ENCODE assay signal across 9 mouse cellular contexts in the genomic region with DNA sequence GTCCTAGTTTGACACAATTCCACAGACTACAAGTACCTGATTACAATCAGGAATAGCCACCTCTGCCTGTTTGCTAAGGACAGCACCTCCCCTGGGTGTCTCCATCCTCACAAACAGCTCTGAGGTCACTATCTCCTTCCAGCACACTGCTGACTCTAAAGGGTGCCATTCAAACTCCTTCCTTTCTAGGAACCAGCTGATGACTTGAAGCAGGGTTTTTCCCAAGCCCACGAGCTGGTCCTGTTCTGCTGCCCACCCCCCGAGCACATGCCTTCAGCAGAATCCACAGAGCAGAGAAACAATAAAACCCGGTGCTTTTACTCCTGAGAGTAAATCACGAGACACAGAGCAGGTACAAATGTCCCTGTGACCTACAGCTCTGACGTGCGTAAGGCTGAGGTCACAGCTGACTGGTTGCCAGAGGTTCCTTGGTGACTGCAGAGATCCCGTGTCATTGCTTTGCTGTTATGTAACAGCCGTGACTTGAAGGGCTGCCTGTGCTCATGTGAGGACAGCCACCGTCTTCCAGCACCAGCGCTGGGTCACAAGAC.
A peak's percentile ranks its signal among the peaks of the same experiment; 100 is the strongest.
DNase-seq lines count a peak whose midpoint lies in the region; TF ChIP-seq lines count a peak whose summit lies in the region.
"Had no signal": no experiment of that assay in that cellular context is flagged by ENCODE, and none has a peak within 500 bp of the region (broad histone marks: within the 10 kb centered on the region; RNA-seq: fewer than 3 reads in every experiment).

No protein-coding gene starts in this region.

- peak overlapping the region; percentile 7; the same call in 1 of the 2 replicates for H3K4me3 ChIP-seq in bone marrow macrophage, adult 2 months (ENCODE audit: insufficient read depth, low read length)
- H3K4me3 ChIP-seq: hindbrain, embryonic 15.5 days had no signal

- no peak for TF ChIP-seq CTCF in bone marrow macrophage, adult 2 months (IDR thresholded peaks at IDR 0.05; ENCODE audit: low read depth, low read length)

- peak; percentile 47 for DNase-seq in embryo, embryonic 11 days
- DNase-seq in embryo, embryonic 9.5 days (ENCODE audit: extremely low spot score), result no peak
- DNase-seq in gastrocnemius, postnatal 14 days, result peak; percentile 63
- peak; percentile 88 for DNase-seq in kidney, adult 11 months
- DNase-seq in lung, postnatal 36 days, result peak; percentile 93
- no peak for DNase-seq in right cerebral cortex, adult 2 months (ENCODE audit: low spot score in 2 of 2)
- no peak for DNase-seq in right cerebral cortex, postnatal 25 days

- peak overlapping the region; percentile 62 for H3K27ac ChIP-seq in bone marrow macrophage, adult 2 months (ENCODE audit: insufficient read depth, low read depth, low read length)
- H3K27ac ChIP-seq: hindbrain, embryonic 15.5 days had no signal

- no peak for TF ChIP-seq POLR2A in bone marrow macrophage, adult 2 months (IDR thresholded peaks at IDR 0.05; ENCODE audit: borderline replicate concordance, low read depth, low read length)

- intact Hi-C loops in gastrocnemius, postnatal 14 days (cut with DNase I; ENCODE audit: low total_unique reads), result no loop called here

- peaks cover 41% of the 10 kb centered on the region for H3K4me1 ChIP-seq in bone marrow macrophage, adult 2 months (ENCODE audit: control insufficient read depth, insufficient read depth, low read length)

Comparison
In these comparisons a context has a peak if more than half of its experiments do, and no peak if none do; other contexts are left out.
1. DNase-seq: peak in embryo, embryonic 11 days (single experiment), gastrocnemius, postnatal 14 days (single experiment), kidney, adult 11 months (single experiment) and lung, postnatal 36 days (single experiment); none in embryo, embryonic 9.5 days (single experiment), right cerebral cortex, adult 2 months (0 of 2) and right cerebral cortex, postnatal 25 days (single experiment).